Mouse (Mus musculus): ENCODE data around the gene Cacna1b. TPM values are rescaled to one million over a fixed set of nuclear protein-coding genes. Genes with fewer than 3 reads are reported as not detected.

Gene Cacna1b
- 19.1 and 20.3 TPM in 2 replicates for polyA plus RNA-seq (2014; fragmentation: Nextera tagmentation; extraction: Ambion mirVana)

DNA sequence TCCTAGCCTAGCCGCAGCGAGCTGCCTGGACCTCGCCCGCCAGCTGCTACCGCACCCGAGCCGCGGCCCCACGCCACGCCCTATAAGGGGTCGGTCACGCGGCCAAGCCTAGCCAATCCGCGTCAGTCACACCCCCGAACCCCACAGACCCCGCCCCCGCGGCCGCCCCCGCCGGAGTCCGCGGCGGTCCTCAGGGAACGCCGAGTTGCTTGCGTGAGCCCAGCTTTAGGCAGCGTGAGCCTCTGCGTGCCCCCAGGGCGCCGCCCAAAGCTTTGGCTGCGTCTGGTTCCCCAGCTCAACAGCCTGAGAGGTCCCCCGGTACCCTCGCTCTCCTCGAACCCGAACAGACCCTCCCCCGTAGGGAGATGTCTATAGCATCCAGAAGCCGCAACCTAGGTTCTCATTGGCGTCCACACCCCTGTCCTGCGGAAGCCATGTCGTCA, at the start of gene Cacna1b:
Gene Cacna1b (minus strand): TSS at position 38 of the 443 bp plus-strand sequence.
- Histone ChIP-seq H3K27ac (ENCODE audit: low read depth, low read length) (peak within 1 kb of the TSS; percentile 62), H3K27me3 (ENCODE audit: control insufficient read depth, insufficient read depth, low read length) (0 out of 2 replicates have a peak, but pooled peaks cover 2% of the 10 kb centered on the region), H3K4me2 (ENCODE audit: low read depth, low read length) (peak within 1 kb of the TSS; percentile 83), H3K9ac (replicated peaks; ENCODE audit: low read depth, low read length) (peak within 1 kb of the TSS; percentile 84), H3K4me1 (ENCODE audit: control insufficient read depth, insufficient read depth, low read length) (no peaks in the 10 kb centered on the region), H3K4me3 (ENCODE audit: low read depth, low read length) (peak within 1 kb of the TSS; percentile 76), H3K9me3 (ENCODE audit: control insufficient read depth, low read length) (no peaks in the 10 kb centered on the region), H3K36me3 (ENCODE audit: control insufficient read depth, insufficient read depth, low read length) (no peaks in the 10 kb centered on the region)
- ATAC-seq (ENCODE audit: low read depth), result peak; percentile 92
- under 1% methylated on average over 41 of the region's 42 CpGs for WGBS

DNA sequence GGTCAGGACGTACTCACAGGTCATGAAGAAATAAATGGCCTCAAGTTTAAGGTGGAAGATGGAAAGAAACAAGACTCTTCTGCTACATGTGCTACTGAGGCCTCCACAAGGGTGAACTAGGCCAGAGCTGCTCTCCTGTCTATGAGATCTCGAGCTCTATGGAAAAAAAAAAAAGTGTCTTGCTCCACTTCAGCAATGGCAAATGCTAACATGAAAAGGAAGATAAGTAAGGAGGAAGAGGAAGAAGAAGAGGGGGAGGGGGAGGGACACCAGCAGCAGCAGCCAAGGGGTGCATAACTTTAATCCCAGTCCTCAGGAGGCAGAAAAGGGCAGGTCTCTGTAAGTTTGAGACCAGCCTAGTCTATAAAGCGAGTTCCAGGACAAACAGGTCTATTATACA, 46.8 kb upstream of the Cacna1b start:
- H3K4me3 ChIP-seq (ENCODE audit: low read depth, low read length), result no peak overlapping the region
- H3K9me3 ChIP-seq (ENCODE audit: control insufficient read depth, low read length), result no peaks in the 10 kb centered on the region
- H3K4me1 ChIP-seq (ENCODE audit: control insufficient read depth, insufficient read depth, low read length), result no peaks in the 10 kb centered on the region
- H3K27me3 ChIP-seq (ENCODE audit: control insufficient read depth, insufficient read depth, low read length), result no peaks in the 10 kb centered on the region
- WGBS, result 86% methylated on average over 3 of the region's 3 CpGs
- ATAC-seq (ENCODE audit: low read depth), result no peak
- no peak overlapping the region for H3K4me2 ChIP-seq (ENCODE audit: low read depth, low read length)
- no peak overlapping the region for H3K27ac ChIP-seq (ENCODE audit: low read depth, low read length)
- H3K36me3 ChIP-seq (ENCODE audit: control insufficient read depth, insufficient read depth, low read length), result peaks cover 41% of the 10 kb centered on the region
- H3K9ac ChIP-seq (replicated peaks; ENCODE audit: low read depth, low read length), result no peak overlapping the region

- H3K27ac ChIP-seq (ENCODE audit: low read depth, low read length), result no peak overlapping the region
- peaks cover 41% of the 10 kb centered on the region for H3K36me3 ChIP-seq (ENCODE audit: control insufficient read depth, insufficient read depth, low read length)
- no peak overlapping the region for H3K4me2 ChIP-seq (ENCODE audit: low read depth, low read length)
- 84% methylated on average over 10 of the region's 10 CpGs for WGBS
- H3K27me3 ChIP-seq (ENCODE audit: control insufficient read depth, insufficient read depth, low read length), result no peaks in the 10 kb centered on the region
- no peaks in the 10 kb centered on the region for H3K4me1 ChIP-seq (ENCODE audit: control insufficient read depth, insufficient read depth, low read length)
- no peaks in the 10 kb centered on the region for H3K9me3 ChIP-seq (ENCODE audit: control insufficient read depth, low read length)
- no peak overlapping the region for H3K4me3 ChIP-seq (ENCODE audit: low read depth, low read length)
- H3K9ac ChIP-seq (replicated peaks; ENCODE audit: low read depth, low read length), result no peak overlapping the region
- no peak for ATAC-seq (ENCODE audit: low read depth)
These were observed 44.7 kb upstream of the Cacna1b start for GRCm38 (mm10) chr2:24807691-24808090.

- no peaks in the 10 kb centered on the region for H3K9me3 ChIP-seq (ENCODE audit: control insufficient read depth, low read length)
- H3K27me3 ChIP-seq (ENCODE audit: control insufficient read depth, insufficient read depth, low read length), result no peaks in the 10 kb centered on the region
- 92% methylated on average over 3 of the region's 3 CpGs for WGBS
- no peak overlapping the region for H3K9ac ChIP-seq (replicated peaks; ENCODE audit: low read depth, low read length)
- H3K4me1 ChIP-seq (ENCODE audit: control insufficient read depth, insufficient read depth, low read length), result no peaks in the 10 kb centered on the region
- H3K36me3 ChIP-seq (ENCODE audit: control insufficient read depth, insufficient read depth, low read length), result peaks cover 40% of the 10 kb centered on the region
- ATAC-seq (ENCODE audit: low read depth), result no peak
- H3K4me2 ChIP-seq (ENCODE audit: low read depth, low read length), result no peak overlapping the region
- no peak overlapping the region for H3K4me3 ChIP-seq (ENCODE audit: low read depth, low read length)
- no peak overlapping the region for H3K27ac ChIP-seq (ENCODE audit: low read depth, low read length)
These were observed 44.1 kb upstream of the Cacna1b start for GRCm38 (mm10) chr2:24807036-24807435.

DNA sequence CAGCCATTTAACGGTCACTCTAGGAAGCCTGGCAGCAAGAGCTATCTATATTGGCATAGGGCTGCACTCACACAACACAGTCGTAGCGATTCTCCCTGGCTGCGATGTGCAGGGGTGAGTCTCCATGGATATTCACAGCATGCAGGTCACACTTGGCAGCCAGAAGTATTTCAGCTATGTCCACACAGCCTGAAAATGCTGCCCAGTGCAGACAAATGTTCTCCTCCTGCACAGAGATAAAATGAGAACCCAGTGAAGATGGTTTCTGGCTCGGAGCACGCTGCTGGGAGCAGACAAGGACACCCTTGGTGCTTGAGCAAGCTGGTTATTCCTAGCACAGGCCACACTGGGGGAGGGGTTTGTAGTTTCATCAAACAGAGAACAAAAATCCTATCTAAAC, 43.2 kb upstream of the Cacna1b start:
- Histone ChIP-seq H3K27me3 (ENCODE audit: control insufficient read depth, insufficient read depth, low read length) (no peaks in the 10 kb centered on the region), H3K9ac (replicated peaks; ENCODE audit: low read depth, low read length) (no peak overlapping the region), H3K9me3 (ENCODE audit: control insufficient read depth, low read length) (no peaks in the 10 kb centered on the region), H3K27ac (ENCODE audit: low read depth, low read length) (no peak overlapping the region), H3K4me3 (ENCODE audit: low read depth, low read length) (no peak overlapping the region), H3K4me2 (ENCODE audit: low read depth, low read length) (no peak overlapping the region), H3K4me1 (ENCODE audit: control insufficient read depth, insufficient read depth, low read length) (no peaks in the 10 kb centered on the region), H3K36me3 (ENCODE audit: control insufficient read depth, insufficient read depth, low read length) (peaks cover 46% of the 10 kb centered on the region)
- WGBS, result 92% methylated on average over 6 of the region's 6 CpGs
- ATAC-seq (ENCODE audit: low read depth), result no peak; the same call in 1 of the 2 replicates

DNA sequence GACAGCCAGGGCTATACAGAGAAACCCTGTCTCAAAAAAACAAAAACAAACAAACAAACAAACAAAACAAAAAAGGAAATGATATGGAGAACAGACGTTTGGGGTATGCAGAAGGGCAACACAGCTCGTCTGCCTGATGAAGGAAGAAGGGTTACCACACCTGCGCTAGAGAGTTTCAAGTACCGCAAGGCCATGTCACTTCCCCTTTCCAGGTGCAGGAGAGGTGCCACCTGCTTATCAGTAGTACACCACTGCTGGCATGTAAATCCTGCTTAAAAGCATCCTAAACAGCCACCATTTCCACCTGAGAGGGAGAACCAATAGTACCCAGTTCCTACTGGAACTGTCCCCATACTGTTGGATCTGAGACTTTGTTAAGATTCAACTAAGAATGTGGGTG, 42.7 kb upstream of the Cacna1b start:
- Histone ChIP-seq H3K4me2 (ENCODE audit: low read depth, low read length) (no peak overlapping the region), H3K36me3 (ENCODE audit: control insufficient read depth, insufficient read depth, low read length) (peaks cover 50% of the 10 kb centered on the region), H3K9me3 (ENCODE audit: control insufficient read depth, low read length) (no peaks in the 10 kb centered on the region), H3K27me3 (ENCODE audit: control insufficient read depth, insufficient read depth, low read length) (no peaks in the 10 kb centered on the region), H3K4me1 (ENCODE audit: control insufficient read depth, insufficient read depth, low read length) (no peaks in the 10 kb centered on the region), H3K9ac (replicated peaks; ENCODE audit: low read depth, low read length) (no peak overlapping the region), H3K4me3 (ENCODE audit: low read depth, low read length) (no peak overlapping the region), H3K27ac (ENCODE audit: low read depth, low read length) (no peak overlapping the region)
- whole genome bisulfite sequencing, result 93% methylated on average over 4 of the region's 4 CpGs
- ATAC-seq (ENCODE audit: low read depth), result no peak

GRCm38 (mm10) chr2:24796833-24797457, 34.0 kb upstream of the Cacna1b start:
- peaks cover 39% of the 10 kb centered on the region for H3K36me3 ChIP-seq (ENCODE audit: control insufficient read depth, insufficient read depth, low read length)

GRCm38 (mm10) chr2:24787250-24787649, 24.3 kb upstream of the Cacna1b start:
- H3K36me3 ChIP-seq (ENCODE audit: control insufficient read depth, insufficient read depth, low read length), result peaks cover 20% of the 10 kb centered on the region
- H3K9ac ChIP-seq (replicated peaks; ENCODE audit: low read depth, low read length), result no peak overlapping the region
- WGBS, result 64% methylated on average over 4 of the region's 4 CpGs
- H3K27me3 ChIP-seq (ENCODE audit: control insufficient read depth, insufficient read depth, low read length), result no peaks in the 10 kb centered on the region
- H3K9me3 ChIP-seq (ENCODE audit: control insufficient read depth, low read length), result no peaks in the 10 kb centered on the region
- H3K27ac ChIP-seq (ENCODE audit: low read depth, low read length), result no peak overlapping the region
- H3K4me1 ChIP-seq (ENCODE audit: control insufficient read depth, insufficient read depth, low read length), result no peaks in the 10 kb centered on the region
- H3K4me3 ChIP-seq (ENCODE audit: low read depth, low read length), result no peak overlapping the region
- H3K4me2 ChIP-seq (ENCODE audit: low read depth, low read length), result no peak overlapping the region
- no peak for ATAC-seq (ENCODE audit: low read depth)

More at GRCm38 (mm10) chr2:24796833-24797457, 34.0 kb upstream of the Cacna1b start:
- no peaks in the 10 kb centered on the region for H3K9me3 ChIP-seq (ENCODE audit: control insufficient read depth, low read length)
- no peak overlapping the region for H3K4me3 ChIP-seq (ENCODE audit: low read depth, low read length)
- no peak overlapping the region for H3K4me2 ChIP-seq (ENCODE audit: low read depth, low read length)
- 95% methylated on average over 5 of the region's 5 CpGs for WGBS
- no peaks in the 10 kb centered on the region for H3K4me1 ChIP-seq (ENCODE audit: control insufficient read depth, insufficient read depth, low read length)
- no peaks in the 10 kb centered on the region for H3K27me3 ChIP-seq (ENCODE audit: control insufficient read depth, insufficient read depth, low read length)
- no peak for ATAC-seq (ENCODE audit: low read depth)
- no peak overlapping the region for H3K9ac ChIP-seq (replicated peaks; ENCODE audit: low read depth, low read length)
- H3K27ac ChIP-seq (ENCODE audit: low read depth, low read length), result no peak overlapping the region

- no peak for ATAC-seq (ENCODE audit: low read depth)
- H3K27ac ChIP-seq (ENCODE audit: low read depth, low read length), result no peak overlapping the region
- no peak overlapping the region for H3K4me2 ChIP-seq (ENCODE audit: low read depth, low read length)
- no peak overlapping the region for H3K9ac ChIP-seq (replicated peaks; ENCODE audit: low read depth, low read length)
- H3K27me3 ChIP-seq (ENCODE audit: control insufficient read depth, insufficient read depth, low read length), result no peaks in the 10 kb centered on the region
- H3K4me3 ChIP-seq (ENCODE audit: low read depth, low read length), result no peak overlapping the region
- no peaks in the 10 kb centered on the region for H3K4me1 ChIP-seq (ENCODE audit: control insufficient read depth, insufficient read depth, low read length)
- no peaks in the 10 kb centered on the region for H3K9me3 ChIP-seq (ENCODE audit: control insufficient read depth, low read length)
- WGBS, result 50% methylated on average over 4 of the region's 4 CpGs
- no peaks in the 10 kb centered on the region for H3K36me3 ChIP-seq (ENCODE audit: control insufficient read depth, insufficient read depth, low read length)
These were observed 18.3 kb upstream of the Cacna1b start for GRCm38 (mm10) chr2:24781253-24781652.

Data from neural tube, embryonic 14.5 days (tissue).